Comparison of ENCODE assay signal across 9 mouse cellular contexts in genomic region chr12:112329701-112330301, GRCm38 (mm10).
DNase-seq lines count a peak whose midpoint lies in the region; ATAC-seq and TF ChIP-seq lines count a peak whose summit lies in the region.
"Had no signal": no experiment of that assay in that cellular context is flagged by ENCODE, and none has a peak within 500 bp of the region (broad histone marks: within the 10 kb centered on the region; RNA-seq: fewer than 3 reads in every experiment).

No protein-coding gene starts in this region.

- no peak overlapping the region; the same call in 1 of the 2 replicates for H3K4me2 ChIP-seq in embryonic facial prominence, embryonic 11.5 days (ENCODE audit: low read depth, low read length)
- H3K4me2 ChIP-seq in hindbrain, postnatal 0 days (ENCODE audit: low read depth, low read length): peak overlapping the region; percentile 27
- no peak overlapping the region for H3K4me2 ChIP-seq in intestine, postnatal 0 days (replicated peaks; ENCODE audit: low read depth)

- H3K4me1 ChIP-seq in embryonic facial prominence, embryonic 11.5 days (ENCODE audit: control insufficient read depth, insufficient read depth, low read length): peaks cover 21% of the 10 kb centered on the region
- peaks cover 29% of the 10 kb centered on the region for H3K4me1 ChIP-seq in hindbrain, postnatal 0 days (ENCODE audit: insufficient read depth, low read length)
- H3K4me1 ChIP-seq in intestine, postnatal 0 days (replicated peaks; ENCODE audit: control insufficient read depth, insufficient read depth, low read length): no peaks in the 10 kb centered on the region

- H3K9me3 ChIP-seq in embryonic facial prominence, embryonic 11.5 days (replicated peaks; ENCODE audit: control insufficient read depth, low read length): no peaks in the 10 kb centered on the region
- H3K9me3 ChIP-seq in hindbrain, postnatal 0 days (ENCODE audit: low read length): no peaks in the 10 kb centered on the region
- H3K9me3 ChIP-seq in intestine, postnatal 0 days (ENCODE audit: control insufficient read depth): no peaks in the 10 kb centered on the region

- 15% methylated on average over 18 of the region's 18 CpGs for WGBS in embryonic facial prominence, embryonic 11.5 days
- 8% methylated on average over 18 of the region's 18 CpGs for WGBS in hindbrain, postnatal 0 days
- WGBS in intestine, postnatal 0 days: 41% methylated on average over 18 of the region's 18 CpGs

- no peak for TF ChIP-seq POLR2A in brain, embryonic 14.5 days (IDR thresholded peaks at IDR 0.05; ENCODE audit: borderline replicate concordance, extremely low read depth, insufficient read depth, insufficient read length, poor library complexity, severe bottlenecking)

- no peak for TF ChIP-seq CTCF in brain, embryonic 14.5 days (IDR thresholded peaks at IDR 0.05; ENCODE audit: borderline replicate concordance, extremely low read depth, insufficient read depth, insufficient read length)
- TF ChIP-seq CTCF in hindbrain, postnatal 0 days (IDR thresholded peaks at IDR 0.05; ENCODE audit: low read depth): no peak
- no peak for TF ChIP-seq CTCF in intestine, postnatal 0 days (IDR thresholded peaks at IDR 0.05; ENCODE audit: low read depth)

- H3K9ac ChIP-seq in embryonic facial prominence, embryonic 11.5 days (replicated peaks; ENCODE audit: low read length): no peak overlapping the region
- peak overlapping the region; percentile 40; the same call in 1 of the 2 replicates for H3K9ac ChIP-seq in hindbrain, postnatal 0 days (replicated peaks; ENCODE audit: low read length)
- no peak overlapping the region for H3K9ac ChIP-seq in intestine, postnatal 0 days (ENCODE audit: low read depth, low read length)

- peak; percentile 93 for DNase-seq in brain, embryonic 14.5 days (ENCODE audit: low read depth)
- peak; percentile 88 for DNase-seq in embryonic facial prominence, embryonic 11.5 days (ENCODE audit: low spot score)
- DNase-seq in hindbrain, postnatal 0 days (ENCODE audit: low spot score): peak; percentile 88
- DNase-seq in mesoderm, embryonic 11.5 days (ENCODE audit: low read depth, low spot score): peak; percentile 77
- DNase-seq in liver: no peak
- no peak for DNase-seq in ovary, postnatal 10 days (ENCODE audit: low spot score)
- DNase-seq in spleen, adult 18-20 months: no peak

- H3K36me3 ChIP-seq in embryonic facial prominence, embryonic 11.5 days (replicated peaks; ENCODE audit: control insufficient read depth, insufficient read depth, low read depth, low read length): no peaks in the 10 kb centered on the region
- no peaks in the 10 kb centered on the region for H3K36me3 ChIP-seq in hindbrain, postnatal 0 days (ENCODE audit: insufficient read depth, low read length)
- H3K36me3 ChIP-seq in intestine, postnatal 0 days (ENCODE audit: control insufficient read depth, insufficient read depth): no peaks in the 10 kb centered on the region

- H3K27ac ChIP-seq in embryonic facial prominence, embryonic 11.5 days (replicated peaks; ENCODE audit: low read depth, low read length): peak overlapping the region; percentile 10; the same call in 1 of the 2 replicates
- H3K27ac ChIP-seq in hindbrain, postnatal 0 days: peak overlapping the region; percentile 85
- no peak overlapping the region for H3K27ac ChIP-seq in intestine, postnatal 0 days (ENCODE audit: low read depth, low read length)

- peak; percentile 14; the same call in 1 of the 2 replicates for ATAC-seq in embryonic facial prominence, embryonic 11.5 days (replicated peaks; ENCODE audit: insufficient number of reproducible peaks, low FRiP score, low TSS enrichment, low read depth)
- ATAC-seq in hindbrain, postnatal 0 days: peak; percentile 78
- no peak for ATAC-seq in intestine, postnatal 0 days
- ATAC-seq: Patski had no signal

- no peaks in the 10 kb centered on the region for H3K27me3 ChIP-seq in embryonic facial prominence, embryonic 11.5 days (ENCODE audit: control insufficient read depth, insufficient read depth, low read length)
- no peaks in the 10 kb centered on the region for H3K27me3 ChIP-seq in hindbrain, postnatal 0 days (ENCODE audit: insufficient read depth, low read length)
- no peaks in the 10 kb centered on the region for H3K27me3 ChIP-seq in intestine, postnatal 0 days (replicated peaks; ENCODE audit: control insufficient read depth, insufficient read depth, low read length)

- no peak overlapping the region for H3K4me3 ChIP-seq in embryonic facial prominence, embryonic 11.5 days (ENCODE audit: low read depth, low read length)
- H3K4me3 ChIP-seq in hindbrain, postnatal 0 days (ENCODE audit: low read length): no peak overlapping the region
- H3K4me3 ChIP-seq in intestine, postnatal 0 days (ENCODE audit: low read depth, low read length): no peak overlapping the region

Comparison
In these comparisons a context has a peak if more than half of its experiments do, and no peak if none do; other contexts are left out.
1. DNase-seq: peak in brain, embryonic 14.5 days (single experiment), embryonic facial prominence, embryonic 11.5 days (single experiment), hindbrain, postnatal 0 days (single experiment) and mesoderm, embryonic 11.5 days (single experiment); none in liver (single experiment), ovary, postnatal 10 days (single experiment) and spleen, adult 18-20 months (0 of 2).